7 mouse cellular contexts compared by ENCODE assay signal in the genomic region with DNA sequence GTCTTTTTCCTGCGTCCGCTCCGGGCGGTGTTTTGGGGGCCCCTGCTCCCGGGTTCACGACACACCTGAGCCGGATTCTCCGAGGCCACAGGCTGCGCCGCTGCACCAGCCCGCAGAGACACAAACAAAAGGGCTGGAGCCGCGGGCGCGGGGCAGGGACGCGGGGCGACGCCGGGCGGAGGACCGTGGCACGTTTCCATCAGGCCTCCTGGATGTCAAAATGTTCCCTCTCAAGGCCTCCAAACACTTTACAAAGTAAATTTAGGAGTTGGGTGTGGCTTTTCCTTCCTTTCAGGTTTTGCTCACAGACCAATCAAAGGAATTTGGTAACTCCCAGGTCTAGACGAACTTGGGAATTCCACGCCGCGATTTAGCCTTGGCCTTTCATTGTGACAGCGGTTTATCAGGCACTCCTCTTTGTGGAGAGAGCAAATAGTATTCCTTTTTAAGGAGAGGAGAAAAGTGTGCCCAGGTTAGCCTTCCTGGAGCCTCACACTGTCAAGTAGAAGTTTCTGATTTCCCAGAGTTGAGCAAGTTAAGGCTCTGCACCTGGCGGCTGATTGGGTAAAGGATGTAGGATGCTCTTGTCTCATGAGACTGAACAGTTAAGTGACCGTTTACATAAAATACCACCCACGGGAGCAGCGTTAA. TPM values are rescaled to one million over a fixed set of nuclear protein-coding genes. Genes with fewer than 3 reads are reported as not detected.
DNase-seq lines count a peak whose midpoint lies in the region; ATAC-seq and TF ChIP-seq lines count a peak whose summit lies in the region.

No protein-coding gene starts in this region.

- in situ Hi-C loops in ES-E14 (cut with MboI; ENCODE audit: low sequenced_read_pairs in 2 of 2, unreplicated experiment in 2 of 2), result no loop called here

- H3K27me3 ChIP-seq in C2C12 (ENCODE audit: control insufficient read depth, insufficient read depth, insufficient read length), result no peaks in the 10 kb centered on the region
- peaks cover 31% of the 10 kb centered on the region for H3K27me3 ChIP-seq in erythroblast, embryonic 14.5 days (ENCODE audit: control insufficient read depth)
- no peaks in the 10 kb centered on the region for H3K27me3 ChIP-seq in hindbrain, embryonic 15.5 days

- peak overlapping the region; percentile 24 for H3K27ac ChIP-seq in ES-E14 (ENCODE audit: insufficient read depth, low read depth, low read length, poor library complexity, severe bottlenecking)
- peak overlapping the region; percentile 81 for H3K27ac ChIP-seq in hindbrain, embryonic 15.5 days (replicated peaks)

- no peaks in the 10 kb centered on the region for H3K9me3 ChIP-seq in ES-E14 (ENCODE audit: control insufficient read depth, insufficient read depth, low read depth, low read length)
- no peaks in the 10 kb centered on the region for H3K9me3 ChIP-seq in erythroblast, embryonic 14.5 days (ENCODE audit: control insufficient read depth, low read length)
- no peaks in the 10 kb centered on the region for H3K9me3 ChIP-seq in hindbrain, embryonic 15.5 days

- peak overlapping the region; percentile 82 for H3ac ChIP-seq in C2C12 (ENCODE audit: control insufficient read depth, insufficient read length, low read depth)

- H3K4me1 ChIP-seq in ES-E14 (ENCODE audit: control insufficient read depth in 2 of 2, insufficient read depth in 2 of 2, low read length in 2 of 2, poor library complexity in 1 of 2), result peaks cover 0 to 4% of the 10 kb centered on the region in 2 experiments; a peak in 1 of 4 replicates
- peaks cover 29% of the 10 kb centered on the region for H3K4me1 ChIP-seq in erythroblast, embryonic 14.5 days (ENCODE audit: control insufficient read depth)
- peaks cover 43% of the 10 kb centered on the region for H3K4me1 ChIP-seq in hindbrain, embryonic 15.5 days (replicated peaks)

- 2% methylated on average over 32 of the region's 32 CpGs for WGBS in hindbrain, embryonic 15.5 days

- no peak; the same call in 1 of the 2 replicates for ATAC-seq in hindbrain, embryonic 15.5 days (ENCODE audit: low FRiP score, low read depth)
- no peak for ATAC-seq in megakaryocyte-erythroid progenitor cell, adult 5-6 weeks (replicated peaks; ENCODE audit: low FRiP score, low TSS enrichment, poor library complexity, severe bottlenecking)

- peaks cover 53% of the 10 kb centered on the region for H3K79me3 ChIP-seq in C2C12 (ENCODE audit: low read depth)

- TF ChIP-seq CTCF in C2C12 (IDR thresholded peaks at IDR 0.05; ENCODE audit: control insufficient read depth, insufficient read depth, insufficient read length), result no peak

- H3K79me2 ChIP-seq in C2C12 (ENCODE audit: control insufficient read depth, insufficient read depth), result peaks cover 57% of the 10 kb centered on the region

- H3K36me3 ChIP-seq in C2C12 (ENCODE audit: control insufficient read depth, insufficient read depth) (peaks cover 28% of the 10 kb centered on the region), ES-E14 (ENCODE audit: control insufficient read depth, insufficient read depth, low read length, poor library complexity, severe bottlenecking) (no peaks in the 10 kb centered on the region)
- H3K36me3 ChIP-seq in erythroblast, embryonic 14.5 days (ENCODE audit: control insufficient read depth), result no peaks in the 10 kb centered on the region
- no peaks in the 10 kb centered on the region for H3K36me3 ChIP-seq in hindbrain, embryonic 15.5 days

- peak; percentile 51 for DNase-seq in ES-E14 (ENCODE audit: low read depth, low spot score)
- peak; percentile 72 for DNase-seq in lung, postnatal 25 days (ENCODE audit: low spot score)
- DNase-seq in thymus, postnatal 14 days, result peak; percentile 63

- peak overlapping the region; percentile 83 for H3K9ac ChIP-seq in ES-E14 (ENCODE audit: insufficient read depth, low read depth, low read length, poor library complexity, severe bottlenecking)
- H3K9ac ChIP-seq in hindbrain, embryonic 15.5 days, result peak overlapping the region; percentile 82

- peak overlapping the region; percentile 81 for H3K4me2 ChIP-seq in hindbrain, embryonic 15.5 days

- H3K4me3 ChIP-seq in C2C12 (ENCODE audit: insufficient read depth, poor library complexity, severe bottlenecking) (peak overlapping the region; percentile 99), ES-E14 (ENCODE audit: insufficient read depth in 1 of 2, low read depth in 1 of 2, low read length in 2 of 2, poor library complexity in 1 of 2, severe bottlenecking in 1 of 2) (peak overlapping the region; percentile 77 to 83)
- peak overlapping the region; percentile 74 for H3K4me3 ChIP-seq in erythroblast, embryonic 14.5 days (replicated peaks)
- peak overlapping the region; percentile 65 for H3K4me3 ChIP-seq in hindbrain, embryonic 15.5 days

TF ChIP-seq in C2C12, 6 proteins besides CTCF, POLR2A, EP300 and RAD21:
- TF ChIP-seq MYOD1 (IDR thresholded peaks at IDR 0.05; ENCODE audit: control insufficient read depth, insufficient read length, low read depth), result no peak

TF ChIP-seq in ES-E14, 5 proteins besides CTCF, POLR2A, EP300 and RAD21:
- TF ChIP-seq MAFK (IDR thresholded peaks at IDR 0.05; ENCODE audit: insufficient read depth, low read depth, low read length) (no peak), CHD2 (IDR thresholded peaks at IDR 0.05; ENCODE audit: low read depth, low read length) (no peak), HCFC1 (IDR thresholded peaks at IDR 0.05; ENCODE audit: borderline replicate concordance, insufficient read depth, low read length) (no peak), ZNF384 (IDR thresholded peaks at IDR 0.05; ENCODE audit: low read depth, low read length) (no peak), ZC3H11A (IDR thresholded peaks at IDR 0.05; ENCODE audit: borderline replicate concordance, low read depth, low read length) (no peak)

RNA-seq across cellular contexts. Expression of a gene that starts 0.6 kb away (rescaled TPM):
- 73.2 TPM for polyA plus RNA-seq in C2C12 (2012; fragmentation: generic; extraction: Trizol)
- 48.6 and 51.0 TPM in 2 replicates for total RNA-seq in ES-E14 (2012; rRNA removed)
- 0.05 and 0.32 TPM in 2 replicates for polyA plus RNA-seq in erythroblast, embryonic 14.5 days (2012)
- polyA plus RNA-seq in hindbrain, embryonic 15.5 days (2015; fragmentation: Nextera tagmentation; extraction: Ambion mirVana), result 28.6 and 30.1 TPM in 2 replicates
- 11.5 and 18.0 TPM in 2 replicates for total RNA-seq in megakaryocyte-erythroid progenitor cell, adult 5-6 weeks (2014; fragmentation: Nextera tagmentation)
- total RNA-seq in megakaryocyte-erythroid progenitor cell, adult 5-6 weeks (2017), result 10.5 and 15.9 TPM in 2 replicates

Comparison
In these comparisons a context has a peak if more than half of its experiments do, and no peak if none do; other contexts are left out.
1. RNA of a gene that starts 0.6 kb away (polyA plus RNA-seq): 73.2 TPM in C2C12 (single experiment) and 28.6 to 30.1 TPM in hindbrain, embryonic 15.5 days; 0.05 to 0.32 TPM in erythroblast, embryonic 14.5 days; every median in the first group is over 10 times any median in the second.
2. Peak in every context shown above with its lines, with median percentiles within 50 percentile points of each other: H3K4me3 ChIP-seq and DNase-seq.